Mouse (Mus musculus) testis, adult 2 months (tissue): ENCODE measurements around the gene Il22ra2.

Experiments
- CTCF ChIP-seq: fragments of 200-500 bp; IDR thresholded peaks from 2 replicates; pipeline ENCODE4 v1.5.1; 2012; ENCODE audit warnings: low read depth, mild to moderate bottlenecking, inconsistent platforms, low read length, moderate library complexity; ENCODE audit not compliant: control insufficient read depth, insufficient read depth, insufficient replicate concordance
- POLR2A ChIP-seq: fragments of 200-500 bp; IDR thresholded peaks from 2 replicates; pipeline ENCODE4 v1.6.1; 2012; ENCODE audit warnings: low read depth, mild to moderate bottlenecking, inconsistent platforms, low read length, moderate library complexity; ENCODE audit not compliant: control insufficient read depth

GRCm38 (mm10) chr10:19577571-19577970 lies 44.2 kb upstream of the Il22ra2 start:
- TF ChIP-seq POLR2A: no peak
- TF ChIP-seq CTCF: no peak
